Mouse (Mus musculus): ENCODE measurements around the gene Zfhx3.

DNA sequence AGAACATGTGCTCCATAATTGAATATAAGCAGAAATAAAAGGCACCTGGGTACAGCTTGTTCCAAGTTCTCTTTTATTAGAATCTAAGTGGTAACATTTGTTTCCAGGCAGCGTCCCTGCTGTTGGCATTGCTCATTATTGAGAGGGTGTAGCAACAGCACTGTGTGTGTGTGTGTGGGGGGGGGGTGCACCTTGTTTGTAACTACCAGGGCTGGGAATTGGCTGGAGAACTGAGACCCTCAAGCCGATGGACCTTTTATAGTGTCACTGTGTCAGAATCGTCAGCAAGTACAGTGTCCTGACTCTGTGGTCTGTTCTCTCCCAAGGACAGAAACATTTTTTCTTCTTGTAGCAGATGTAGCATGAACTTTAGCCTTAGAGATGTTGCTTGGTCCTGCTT, 77.2 kb downstream of the Zfhx3 start:
- TF ChIP-seq CTCF (IDR thresholded peaks at IDR 0.05; ENCODE audit: low read depth, low read length) (no peak), GATA1 (IDR thresholded peaks at IDR 0.05; ENCODE audit: borderline replicate concordance, low read length) (no peak), TAL1 (conservative IDR thresholded peaks at IDR 0.05; ENCODE audit: low read depth, low read length) (no peak), GATA2 (IDR thresholded peaks at IDR 0.05; ENCODE audit: borderline replicate concordance, low read depth, low read length) (no peak), POLR2AphosphoS5 (IDR thresholded peaks at IDR 0.05; ENCODE audit: insufficient replicate concordance, low read depth, low read length) (no peak)
